Mouse (Mus musculus): ENCODE results near the gene Ctnnbip1. TPM values are rescaled to one million over a fixed set of nuclear protein-coding genes. Genes with fewer than 3 reads are reported as not detected.

Gene Ctnnbip1
- total RNA-seq (2017), result 2.7 to 6.5 TPM (median 4.1 TPM) in 3 replicates

GRCm38 (mm10) chr4:149517868-149518340, at the start of gene Ctnnbip1:
Ctnnbip1 (plus strand) TSS chr4:149518236.
- ATAC-seq (replicated peaks; ENCODE audit: insufficient number of reproducible peaks, low FRiP score, low TSS enrichment, poor library complexity, severe bottlenecking), result peak; percentile 97

DNA sequence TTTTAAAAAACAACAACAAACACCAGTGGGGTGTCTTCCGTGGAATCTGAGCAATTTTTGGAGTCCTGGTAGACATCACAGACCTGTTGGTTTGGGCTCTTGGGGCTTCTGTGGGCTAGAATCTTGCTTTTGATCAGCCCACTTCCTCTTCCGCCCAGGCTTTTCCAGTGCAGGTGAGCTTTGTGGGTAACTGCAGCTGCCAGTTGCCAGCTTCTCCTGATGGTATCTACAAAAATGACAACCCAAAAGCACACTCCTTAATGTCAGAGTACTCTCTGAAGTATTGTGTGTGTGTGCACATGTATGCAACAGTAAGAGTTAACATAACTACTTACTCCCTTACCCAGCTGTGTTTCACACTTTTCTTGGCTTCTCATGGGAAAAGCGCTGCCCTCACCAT, 48.5 kb upstream of the Ctnnbip1 start:
- ATAC-seq (replicated peaks; ENCODE audit: insufficient number of reproducible peaks, low FRiP score, low TSS enrichment, poor library complexity, severe bottlenecking), result no peak

DNA sequence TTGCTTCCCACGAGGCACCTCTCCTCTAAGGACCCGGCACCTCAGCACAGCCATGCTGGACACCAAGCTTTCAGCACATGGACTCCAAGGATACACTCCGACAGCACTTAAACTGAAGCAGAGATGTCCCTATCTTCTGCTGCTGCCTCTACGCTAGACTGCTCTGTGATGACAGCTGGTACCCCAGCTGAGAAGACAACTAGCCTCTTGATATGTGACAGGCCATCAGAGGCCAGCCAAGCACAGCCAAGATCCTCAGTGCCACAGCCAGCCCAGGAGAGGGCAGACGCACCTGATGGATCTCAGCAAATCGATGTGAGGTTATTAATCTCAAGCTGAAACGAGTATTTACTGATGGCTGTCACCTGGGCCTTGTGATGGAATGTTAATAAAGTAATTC, 42.9 kb upstream of the Ctnnbip1 start:
- no peak for ATAC-seq (replicated peaks; ENCODE audit: insufficient number of reproducible peaks, low FRiP score, low TSS enrichment, poor library complexity, severe bottlenecking)

- ATAC-seq (replicated peaks; ENCODE audit: insufficient number of reproducible peaks, low FRiP score, low TSS enrichment, poor library complexity, severe bottlenecking), result no peak
Observed at GRCm38 (mm10) chr4:149477078-149477477, 41.0 kb upstream of the Ctnnbip1 start, which contains the start of gene Tmem274. Tmem274 (plus strand) TSS chr4:149477378.

GRCm38 (mm10) chr4:149484566-149484965, 33.5 kb upstream of the Ctnnbip1 start:
- no peak for ATAC-seq (replicated peaks; ENCODE audit: insufficient number of reproducible peaks, low FRiP score, low TSS enrichment, poor library complexity, severe bottlenecking)

GRCm38 (mm10) chr4:149485053-149485824, 32.8 kb upstream of the Ctnnbip1 start, which contains the start of the genes Nmnat1 and Lzic:
Nmnat1 (minus strand) TSS chr4:149485202.
Lzic (plus strand) TSS chr4:149485229.
- peak; percentile 98 for ATAC-seq (replicated peaks; ENCODE audit: insufficient number of reproducible peaks, low FRiP score, low TSS enrichment, poor library complexity, severe bottlenecking)

GRCm38 (mm10) chr4:149485825-149486206, 32.2 kb upstream of the Ctnnbip1 start:
- no peak for ATAC-seq (replicated peaks; ENCODE audit: insufficient number of reproducible peaks, low FRiP score, low TSS enrichment, poor library complexity, severe bottlenecking)

- ATAC-seq (replicated peaks; ENCODE audit: insufficient number of reproducible peaks, low FRiP score, low TSS enrichment, poor library complexity, severe bottlenecking), result no peak
Observed at GRCm38 (mm10) chr4:149487729-149488128, 30.3 kb upstream of the Ctnnbip1 start.

DNA sequence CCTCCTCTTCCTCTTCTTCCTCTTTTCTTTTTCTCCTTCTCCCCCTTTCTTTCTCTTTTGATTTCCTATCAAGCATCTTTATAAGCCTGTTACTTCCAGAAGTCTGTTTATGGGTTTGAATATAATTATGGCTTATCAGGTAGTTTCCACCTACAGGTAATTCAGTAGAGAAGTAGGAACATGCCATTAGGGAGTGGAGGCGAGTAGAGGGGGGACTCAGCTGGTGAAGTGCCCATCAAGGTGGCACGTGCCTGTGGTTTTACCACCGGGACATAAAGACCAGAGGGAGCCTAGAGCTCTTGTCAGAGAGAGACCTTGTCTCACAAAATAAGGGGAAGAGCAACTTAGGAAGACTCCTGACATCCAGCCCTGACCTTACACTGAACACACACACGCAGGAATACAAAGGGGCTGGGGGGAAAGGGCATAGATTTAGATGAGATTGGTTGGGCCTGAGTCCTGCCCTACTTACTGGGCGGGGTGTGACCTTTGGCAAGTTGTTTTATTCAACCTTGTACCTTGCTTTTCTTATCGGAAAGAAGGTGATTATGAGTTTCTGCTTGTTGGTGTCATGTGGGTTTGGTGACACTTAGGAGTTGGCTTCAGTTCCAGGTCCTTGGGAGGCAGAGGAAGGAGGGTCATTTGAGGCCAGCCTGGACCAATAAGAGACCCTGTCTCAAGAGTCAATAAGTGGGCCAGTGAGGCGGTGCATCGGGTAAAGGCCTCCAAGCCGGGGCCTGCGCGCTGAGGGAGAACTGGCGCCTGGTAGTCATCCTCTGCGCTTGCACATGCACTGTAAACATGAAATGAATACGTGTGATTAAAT, 28.4 kb upstream of the Ctnnbip1 start:
- no peak for ATAC-seq (replicated peaks; ENCODE audit: insufficient number of reproducible peaks, low FRiP score, low TSS enrichment, poor library complexity, severe bottlenecking)

DNA sequence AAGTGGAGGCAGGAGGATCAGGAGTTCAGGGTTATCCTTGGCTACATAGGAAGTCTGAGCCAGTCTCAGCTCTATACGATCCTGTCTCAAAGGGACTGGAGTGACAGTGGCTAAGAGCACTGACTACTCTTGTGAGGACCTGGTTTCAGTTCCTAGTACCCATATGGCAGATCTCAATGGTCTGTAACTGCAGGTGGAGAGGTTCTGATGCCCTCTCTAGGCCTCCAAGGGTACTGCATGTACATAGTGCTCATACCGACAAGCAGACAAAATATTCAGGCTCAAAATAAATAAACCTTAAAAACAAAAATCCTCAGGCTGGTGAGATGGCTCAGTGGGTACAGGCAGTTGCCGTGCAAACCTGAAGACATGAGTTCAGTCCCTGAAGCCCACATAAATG, 26.9 kb upstream of the Ctnnbip1 start:
- no peak; the same call in 1 of the 2 replicates for ATAC-seq (replicated peaks; ENCODE audit: insufficient number of reproducible peaks, low FRiP score, low TSS enrichment, poor library complexity, severe bottlenecking)

GRCm38 (mm10) chr4:149496612-149497011, 21.4 kb upstream of the Ctnnbip1 start:
- no peak for ATAC-seq (replicated peaks; ENCODE audit: insufficient number of reproducible peaks, low FRiP score, low TSS enrichment, poor library complexity, severe bottlenecking)

- ATAC-seq (replicated peaks; ENCODE audit: insufficient number of reproducible peaks, low FRiP score, low TSS enrichment, poor library complexity, severe bottlenecking), result no peak
Observed at GRCm38 (mm10) chr4:149498901-149499300, 19.1 kb upstream of the Ctnnbip1 start.

GRCm38 (mm10) chr4:149499790-149500189, 18.2 kb upstream of the Ctnnbip1 start:
- no peak for ATAC-seq (replicated peaks; ENCODE audit: insufficient number of reproducible peaks, low FRiP score, low TSS enrichment, poor library complexity, severe bottlenecking)

DNA sequence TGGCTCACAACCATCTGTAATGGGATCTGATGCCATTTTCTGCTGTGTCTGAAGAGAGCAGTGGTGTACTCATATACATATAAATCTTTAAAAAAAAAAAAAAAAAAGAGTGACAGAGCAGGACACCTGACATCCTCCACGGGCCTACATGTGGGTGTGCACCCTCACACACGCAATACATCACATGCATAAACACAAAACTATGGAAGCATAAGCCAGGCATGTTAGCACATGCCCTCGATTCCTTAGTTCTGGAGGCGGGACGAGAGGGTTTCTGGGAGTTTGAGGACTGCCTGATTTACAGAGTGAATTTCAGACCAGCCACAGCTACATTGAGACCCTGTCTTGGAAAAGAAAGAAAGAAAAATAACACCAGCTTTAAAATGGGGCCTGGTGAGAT, 13.7 kb upstream of the Ctnnbip1 start:
- no peak for ATAC-seq (replicated peaks; ENCODE audit: insufficient number of reproducible peaks, low FRiP score, low TSS enrichment, poor library complexity, severe bottlenecking)

GRCm38 (mm10) chr4:149504858-149505257, 13.2 kb upstream of the Ctnnbip1 start:
- ATAC-seq (replicated peaks; ENCODE audit: insufficient number of reproducible peaks, low FRiP score, low TSS enrichment, poor library complexity, severe bottlenecking), result 0 out of 2 replicates have a peak, but pooled peaks have one; percentile 27

DNA sequence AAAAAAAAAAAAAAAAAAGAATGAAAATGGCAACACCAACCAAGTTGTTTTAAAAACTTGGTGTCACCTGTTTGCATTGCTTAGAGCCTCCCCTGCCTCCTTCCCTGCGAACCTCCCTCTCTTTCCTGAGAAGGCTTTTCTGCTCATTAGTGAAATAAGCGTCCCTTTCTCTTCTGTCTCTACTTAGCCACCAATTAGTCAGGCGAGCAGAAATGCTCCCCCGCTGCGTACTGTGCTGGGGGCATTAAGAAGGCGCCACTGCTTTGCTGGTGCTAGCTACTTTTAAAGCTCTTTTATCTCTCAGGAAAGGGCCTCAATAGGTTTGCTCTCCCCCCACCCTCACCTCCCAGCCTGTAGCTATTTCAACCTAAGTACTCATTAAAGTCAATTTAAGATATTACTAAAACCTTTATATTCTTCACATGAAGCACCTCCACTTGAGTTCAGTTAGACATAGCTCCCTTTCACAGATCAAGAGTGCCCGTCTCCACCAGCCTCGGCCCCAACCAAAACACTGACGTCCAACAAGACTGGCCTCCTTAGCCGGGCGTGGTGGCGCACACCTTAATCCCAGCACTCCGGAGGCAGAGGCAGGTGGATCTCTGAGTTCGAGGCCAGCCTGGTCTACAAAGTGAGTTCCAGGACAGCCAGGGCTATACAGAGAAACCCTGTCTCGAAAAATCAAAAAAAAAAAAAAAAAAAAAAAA, 12.6 kb upstream of the Ctnnbip1 start:
- no peak for ATAC-seq (replicated peaks; ENCODE audit: insufficient number of reproducible peaks, low FRiP score, low TSS enrichment, poor library complexity, severe bottlenecking)

DNA sequence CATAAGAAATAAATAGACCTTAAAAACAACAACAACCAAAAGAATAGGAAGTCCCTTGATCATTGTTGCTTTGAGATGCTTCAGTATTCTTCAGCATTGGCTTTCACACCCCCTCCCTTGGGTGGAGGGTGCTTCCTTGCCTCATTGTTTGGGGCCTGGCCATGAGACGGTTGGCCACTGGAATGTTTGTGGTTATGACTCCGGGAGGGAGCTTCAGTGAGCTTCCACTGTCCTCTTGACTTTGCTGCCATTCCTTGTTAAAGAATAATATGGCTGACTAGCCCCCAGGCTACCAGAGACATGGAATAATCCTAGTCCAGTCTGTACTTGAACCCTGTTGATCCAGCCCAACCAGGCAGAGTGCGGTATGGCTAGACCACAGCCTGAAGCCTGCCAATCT, 11.1 kb upstream of the Ctnnbip1 start:
- no peak for ATAC-seq (replicated peaks; ENCODE audit: insufficient number of reproducible peaks, low FRiP score, low TSS enrichment, poor library complexity, severe bottlenecking)

GRCm38 (mm10) chr4:149511221-149511646, 6.8 kb upstream of the Ctnnbip1 start:
- no peak for ATAC-seq (replicated peaks; ENCODE audit: insufficient number of reproducible peaks, low FRiP score, low TSS enrichment, poor library complexity, severe bottlenecking)

DNA sequence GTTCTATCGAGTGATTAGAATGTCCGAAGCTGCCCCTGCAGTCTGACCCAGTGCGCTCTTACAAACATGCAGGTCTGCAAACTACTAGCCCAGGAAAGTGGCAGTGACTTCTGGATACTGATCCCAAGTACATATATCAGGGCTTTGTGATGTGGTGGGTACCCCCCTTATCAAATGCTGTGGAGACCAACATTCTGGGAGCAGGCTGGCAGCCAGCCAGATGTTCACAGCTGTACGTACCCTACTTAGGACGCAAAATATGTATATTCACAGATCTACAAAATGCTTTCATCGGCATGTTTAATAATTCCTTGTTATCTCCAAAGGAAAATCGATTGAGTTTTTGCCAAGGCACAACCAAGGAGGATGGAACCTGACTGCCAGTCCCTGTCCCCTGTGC, 6.0 kb upstream of the Ctnnbip1 start:
- no peak for ATAC-seq (replicated peaks; ENCODE audit: insufficient number of reproducible peaks, low FRiP score, low TSS enrichment, poor library complexity, severe bottlenecking)

Data from monocyte, adult 5-6 weeks (primary cell).